Mouse (Mus musculus) liver, postnatal 0 days (tissue): ENCODE results near the gene Ppip5k2. TPM values are rescaled to one million over a fixed set of nuclear protein-coding genes. Genes with fewer than 3 reads are reported as not detected.

Source experiments
- ATAC-seq: fragments of 200-750 bp; cut with Nextera tagmentation; 2 replicates; pipeline ENCODE4 v1.8.0; 2017; ENCODE audit warnings: mild to moderate bottlenecking, moderate library complexity
- DNase-seq: peaks from one replicate; pipeline ENCODE4 v3.0.0-alpha.2; 2016
- H3K27ac ChIP-seq: fragments of 300-500 bp; sonication (generic); 2 replicates; pipeline ENCODE4 v1.5.1; 2014; ENCODE audit warnings: antibody characterized with exemption, moderate library complexity, mild to moderate bottlenecking, low read depth
- H3K27me3 ChIP-seq: fragments of 300-500 bp; sonication (generic); 2 replicates; pipeline ENCODE4 v1.6.1; 2014; ENCODE audit warnings: low read length, control low read depth, mixed read lengths; ENCODE audit not compliant: insufficient read depth
- H3K36me3 ChIP-seq: fragments of 300-500 bp; sonication (generic); replicated peaks from 2 replicates; pipeline ENCODE4 v1.6.1; 2014; ENCODE audit warnings: mild to moderate bottlenecking, control low read depth, low read length, moderate library complexity, mixed read lengths; ENCODE audit not compliant: insufficient read depth
- H3K4me1 ChIP-seq: fragments of 300-500 bp; sonication (generic); 2 replicates; pipeline ENCODE4 v1.6.1; 2014; ENCODE audit warnings: antibody characterized with exemption, mild to moderate bottlenecking, control low read depth; ENCODE audit not compliant: insufficient read depth
- H3K4me2 ChIP-seq: fragments of 300-500 bp; sonication (generic); 2 replicates; pipeline ENCODE4 v1.6.1; 2014; ENCODE audit warnings: low read depth, mild to moderate bottlenecking, low read length, moderate library complexity, mixed read lengths
- H3K4me3 ChIP-seq: fragments of 300-500 bp; sonication (generic); 2 replicates; pipeline ENCODE4 v1.5.1; 2014; ENCODE audit warnings: low read depth, low read length
- H3K9ac ChIP-seq: fragments of 300-500 bp; sonication (generic); replicated peaks from 2 replicates; pipeline ENCODE4 v1.6.1; 2014; ENCODE audit warnings: mild to moderate bottlenecking, moderate library complexity
- H3K9me3 ChIP-seq: fragments of 300-500 bp; sonication (generic); 2 replicates; pipeline ENCODE4 v1.6.1; 2016; ENCODE audit warnings: mild to moderate bottlenecking, control low read depth, low read length, mixed read lengths
- CTCF ChIP-seq: sonication (generic); IDR thresholded peaks from 2 replicates; pipeline ENCODE4 v1.5.1; 2016; ENCODE audit warnings: antibody characterized with exemption, low read depth
- EP300 ChIP-seq: IDR thresholded peaks from 2 replicates; pipeline ENCODE4 v1.6.1; 2016; ENCODE audit warnings: antibody characterized with exemption, low read depth, mild to moderate bottlenecking
- WGBS: fragments of 180-500 bp; shearing (Covaris S2); extraction: QIAGEN DNeasy Blood & Tissue Kit; methylation state at CpG from one replicate; pipeline ENCODE4 v1.1.7; 2014; ENCODE audit not compliant: insufficient replicate concordance; 5-methylcytosine and 5-hydroxymethylcytosine counted together
- polyA plus RNA-seq: library from polyadenylated mRNA; unstranded; fragments of >200 nt; fragmentation: Nextera tagmentation; extraction: Ambion mirVana; gene quantifications from 2 replicates; pipeline ENCODE4 v1.2.1, GENCODE M21; 2015

Gene Ppip5k2
- polyA plus RNA-seq, 1 experiment from 2014 or later: 10.1 TPM

- H3K9me3 ChIP-seq: no peaks in the 10 kb centered on the region
These were observed 8.7 kb downstream of the Ppip5k2 start for GRCm38 (mm10) chr1:97761477-97761876.

GRCm38 (mm10) chr1:97760598-97760997 is 9.6 kb downstream of the Ppip5k2 start:
- 83% methylated on average over 7 of the region's 7 CpGs for WGBS
- no peak for DNase-seq
- Histone ChIP-seq H3K27me3 (no peaks in the 10 kb centered on the region), H3K9ac (no peak overlapping the region), H3K27ac (no peak overlapping the region), H3K9me3 (no peaks in the 10 kb centered on the region), H3K4me2 (no peak overlapping the region), H3K36me3 (peaks cover 19% of the 10 kb centered on the region; the same call in 1 of the 2 replicates), H3K4me3 (no peak overlapping the region), H3K4me1 (peaks cover 3% of the 10 kb centered on the region; the same call in 1 of the 2 replicates)
- no peak for TF ChIP-seq CTCF
- no peak for TF ChIP-seq EP300
- no peak for ATAC-seq

More at GRCm38 (mm10) chr1:97761477-97761876, 8.7 kb downstream of the Ppip5k2 start:
- Histone ChIP-seq H3K4me2 (no peak overlapping the region), H3K4me3 (no peak overlapping the region), H3K27me3 (no peaks in the 10 kb centered on the region), H3K9ac (no peak overlapping the region), H3K27ac (no peak overlapping the region), H3K36me3 (peaks cover 16% of the 10 kb centered on the region; the same call in 1 of the 2 replicates), H3K4me1 (peaks cover 6% of the 10 kb centered on the region; the same call in 1 of the 2 replicates)
- TF ChIP-seq CTCF (no peak), EP300 (no peak)
- 78% methylated on average over 6 of the region's 6 CpGs for WGBS
- no peak for ATAC-seq
- no peak for DNase-seq

- Histone ChIP-seq H3K27me3 (no peaks in the 10 kb centered on the region), H3K9ac (no peak overlapping the region), H3K27ac (no peak overlapping the region), H3K4me1 (no peaks in the 10 kb centered on the region), H3K36me3 (peaks cover 26% of the 10 kb centered on the region; the same call in 1 of the 2 replicates), H3K9me3 (no peaks in the 10 kb centered on the region), H3K4me2 (no peak overlapping the region), H3K4me3 (no peak overlapping the region)
- TF ChIP-seq EP300: no peak
- no peak for TF ChIP-seq CTCF
- DNase-seq (no peak), ATAC-seq (no peak)
These were observed 10.4 kb downstream of the Ppip5k2 start for GRCm38 (mm10) chr1:97759841-97760240.

GRCm38 (mm10) chr1:97754392-97754791 is 15.8 kb downstream of the Ppip5k2 start:
- no peak for ATAC-seq
- no peak overlapping the region for H3K4me3 ChIP-seq
- no peaks in the 10 kb centered on the region for H3K9me3 ChIP-seq
- H3K27ac ChIP-seq: no peak overlapping the region
- H3K4me2 ChIP-seq: no peak overlapping the region
- no peaks in the 10 kb centered on the region for H3K27me3 ChIP-seq
- H3K4me1 ChIP-seq: no peaks in the 10 kb centered on the region
- TF ChIP-seq EP300 (no peak), CTCF (no peak)
- WGBS: 70% methylated on average over 4 of the region's 4 CpGs
- H3K9ac ChIP-seq: no peak overlapping the region
- no peak for DNase-seq
- H3K36me3 ChIP-seq: peaks cover 39% of the 10 kb centered on the region

GRCm38 (mm10) chr1:97753216-97753615 is 17.0 kb downstream of the Ppip5k2 start:
- no peaks in the 10 kb centered on the region for H3K9me3 ChIP-seq
- no peak for ATAC-seq
- peaks cover 44% of the 10 kb centered on the region for H3K36me3 ChIP-seq
- TF ChIP-seq CTCF (no peak), EP300 (no peak)
- no peak overlapping the region for H3K4me3 ChIP-seq
- no peak overlapping the region for H3K27ac ChIP-seq
- no peak overlapping the region for H3K9ac ChIP-seq
- no peaks in the 10 kb centered on the region for H3K27me3 ChIP-seq
- H3K4me1 ChIP-seq: no peaks in the 10 kb centered on the region
- H3K4me2 ChIP-seq: no peak overlapping the region
- no peak for DNase-seq

GRCm38 (mm10) chr1:97748163-97748562 is 22.0 kb downstream of the Ppip5k2 start:
- H3K9ac ChIP-seq: no peak overlapping the region
- peaks cover 48% of the 10 kb centered on the region for H3K36me3 ChIP-seq
- WGBS: 87% methylated on average over 3 of the region's 3 CpGs
- no peak overlapping the region for H3K27ac ChIP-seq
- H3K9me3 ChIP-seq: no peaks in the 10 kb centered on the region
- H3K4me2 ChIP-seq: no peak overlapping the region
- TF ChIP-seq EP300 (no peak), CTCF (no peak)
- ATAC-seq: no peak
- no peaks in the 10 kb centered on the region for H3K4me1 ChIP-seq
- no peaks in the 10 kb centered on the region for H3K27me3 ChIP-seq
- no peak for DNase-seq
- H3K4me3 ChIP-seq: no peak overlapping the region

- H3K27me3 ChIP-seq: no peaks in the 10 kb centered on the region
- H3K9ac ChIP-seq: no peak overlapping the region
- no peak overlapping the region for H3K4me3 ChIP-seq
- H3K36me3 ChIP-seq: peaks cover 52% of the 10 kb centered on the region
- WGBS: 89% methylated on average over 7 of the region's 7 CpGs
- DNase-seq (no peak), ATAC-seq (no peak)
- no peak for TF ChIP-seq CTCF
- no peak for TF ChIP-seq EP300
- no peak overlapping the region for H3K4me2 ChIP-seq
- no peaks in the 10 kb centered on the region; the same call in 1 of the 2 replicates for H3K4me1 ChIP-seq
- no peaks in the 10 kb centered on the region for H3K9me3 ChIP-seq
- no peak overlapping the region for H3K27ac ChIP-seq
These were observed 23.9 kb downstream of the Ppip5k2 start for GRCm38 (mm10) chr1:97746261-97746660.
